Mouse (Mus musculus): Measurements from ENCODE around the gene 4932414N04Rik.
A peak's percentile ranks its signal among the peaks of the same experiment; 100 is the strongest.
"Not testable (repeated sequence)": the region's sequence is repeated elsewhere in the genome, so short reads cannot be mapped to it uniquely, and the experiment has no call there.

The 4932414N04Rik gene

GRCm38 (mm10) chr2:68656186-68656585 is at the start of gene 4932414N04Rik:
Gene 4932414N04Rik, plus strand, starts transcription at chr2:68656486.
- DNase-seq, result not testable (repeated sequence)

- DNase-seq, result no peak
Observed at GRCm38 (mm10) chr2:68732216-68732615, 75.9 kb downstream of the 4932414N04Rik start.

GRCm38 (mm10) chr2:68739772-68740739 is 83.8 kb downstream of the 4932414N04Rik start:
- peak; percentile 17 for DNase-seq

GRCm38 (mm10) chr2:68744599-68744998 is 88.3 kb downstream of the 4932414N04Rik start:
- peak; percentile 54 for DNase-seq

- DNase-seq, result no peak
Observed at GRCm38 (mm10) chr2:68756179-68756578, 99.9 kb downstream of the 4932414N04Rik start.

- peak; percentile 62 for DNase-seq
Observed at GRCm38 (mm10) chr2:68756793-68757192, 100.5 kb downstream of the 4932414N04Rik start.

GRCm38 (mm10) chr2:68765371-68765770 is 109.1 kb downstream of the 4932414N04Rik start:
- no peak for DNase-seq

GRCm38 (mm10) chr2:68767186-68767890 is 111.1 kb downstream of the 4932414N04Rik start:
- no peak for DNase-seq

GRCm38 (mm10) chr2:68782268-68783132 is 126.2 kb downstream of the 4932414N04Rik start:
- DNase-seq, result no peak

GRCm38 (mm10) chr2:68783664-68784063 is 127.4 kb downstream of the 4932414N04Rik start:
- not testable (repeated sequence) for DNase-seq

GRCm38 (mm10) chr2:68784710-68785427 is 128.6 kb downstream of the 4932414N04Rik start:
- DNase-seq, result peak; percentile 79

- no peak for DNase-seq
Observed at GRCm38 (mm10) chr2:68787161-68787675, 130.9 kb downstream of the 4932414N04Rik start.

GRCm38 (mm10) chr2:68792296-68792695 is 136.0 kb downstream of the 4932414N04Rik start:
- DNase-seq, result no peak

- DNase-seq, result no peak
Observed at GRCm38 (mm10) chr2:68793472-68793871, 137.2 kb downstream of the 4932414N04Rik start.

- no peak for DNase-seq
Observed at GRCm38 (mm10) chr2:68794181-68794580, 137.9 kb downstream of the 4932414N04Rik start.

- no peak for DNase-seq
Observed at GRCm38 (mm10) chr2:68794616-68795015, 138.3 kb downstream of the 4932414N04Rik start.

- no peak for DNase-seq
Observed at GRCm38 (mm10) chr2:68796011-68796775, 139.9 kb downstream of the 4932414N04Rik start.

GRCm38 (mm10) chr2:68797106-68797505 is 140.8 kb downstream of the 4932414N04Rik start:
- no peak for DNase-seq

Measured in retina, postnatal 1 day (tissue).